Mouse (Mus musculus): ENCODE data around the gene Pde4d. TPM values are rescaled to one million over a fixed set of nuclear protein-coding genes. Genes with fewer than 3 reads are reported as not detected.

Gene Pde4d
- total and polyA plus RNA-seq, 3 experiments, result 18.5 to 18.8 TPM; not detected in 1

GRCm38 (mm10) chr13:109807446-109807845, 1357.7 kb downstream of the Pde4d start:
- peaks cover 19 to 21% of the 10 kb centered on the region in 2 experiments for H3K4me1 ChIP-seq (ENCODE audit: control insufficient read depth in 1 of 2, insufficient read depth in 2 of 2, low read length in 2 of 2)
- TF ChIP-seq MYB (IDR thresholded peaks at IDR 0.05; ENCODE audit: low read depth, low read length) (no peak), GABPA (IDR thresholded peaks at IDR 0.05; ENCODE audit: low read depth, low read length) (no peak), UBTF (IDR thresholded peaks at IDR 0.05; ENCODE audit: borderline replicate concordance, insufficient read depth, low read depth, low read length) (no peak)
- peaks cover 6 to 36% of the 10 kb centered on the region in 2 experiments for H3K36me3 ChIP-seq (ENCODE audit: control insufficient read depth in 1 of 2, insufficient read depth in 2 of 2, low read length in 2 of 2)
- no peaks in the 10 kb centered on the region for H3K27me3 ChIP-seq (ENCODE audit: control insufficient read depth in 1 of 2, insufficient read depth in 2 of 2, low read length in 2 of 2)
- no peak overlapping the region for H3K27ac ChIP-seq (ENCODE audit: control insufficient read depth, low read depth, low read length)
- no peaks in the 10 kb centered on the region for H3K9me3 ChIP-seq (replicated peaks; ENCODE audit: insufficient read depth, low read length)
- H3K79me2 ChIP-seq (ENCODE audit: control insufficient read depth, insufficient read depth, low read length, poor library complexity), result peaks cover 4% of the 10 kb centered on the region; the same call in 1 of the 2 replicates
- H3K9ac ChIP-seq (ENCODE audit: control insufficient read depth, low read depth, low read length, poor library complexity, severe bottlenecking), result no peak overlapping the region
- H3K4me3 ChIP-seq (ENCODE audit: control insufficient read depth in 1 of 2, insufficient read depth in 1 of 2, low read depth in 2 of 2, low read length in 2 of 2), result no peak overlapping the region
- DNase-seq (ENCODE audit: low read depth, low spot score), result no peak

GRCm38 (mm10) chr13:109808039-109808438, 1358.3 kb downstream of the Pde4d start:
- peaks cover 19 to 25% of the 10 kb centered on the region in 2 experiments for H3K4me1 ChIP-seq (ENCODE audit: control insufficient read depth in 1 of 2, insufficient read depth in 2 of 2, low read length in 2 of 2)
- peak; percentile 11 for DNase-seq (ENCODE audit: low read depth, low spot score)
- H3K79me2 ChIP-seq (ENCODE audit: control insufficient read depth, insufficient read depth, low read length, poor library complexity), result peaks cover 4% of the 10 kb centered on the region; the same call in 1 of the 2 replicates
- no peak overlapping the region for H3K9ac ChIP-seq (ENCODE audit: control insufficient read depth, low read depth, low read length, poor library complexity, severe bottlenecking)
- H3K36me3 ChIP-seq (ENCODE audit: control insufficient read depth in 1 of 2, insufficient read depth in 2 of 2, low read length in 2 of 2), result peaks cover 4 to 36% of the 10 kb centered on the region in 2 experiments
- H3K27me3 ChIP-seq (ENCODE audit: control insufficient read depth in 1 of 2, insufficient read depth in 2 of 2, low read length in 2 of 2), result no peaks in the 10 kb centered on the region
- TF ChIP-seq MAX (IDR thresholded peaks at IDR 0.05; ENCODE audit: low read length), result no peak
- TF ChIP-seq CTCF (IDR thresholded peaks at IDR 0.05 in 2 of 3, conservative IDR thresholded peaks at IDR 0.05 in 1 of 3; ENCODE audit: control insufficient read depth in 1 of 3, insufficient read depth in 1 of 3, low read depth in 2 of 3, low read length in 3 of 3, poor library complexity in 1 of 3, severe bottlenecking in 1 of 3), result no peak
- H3K27ac ChIP-seq (ENCODE audit: control insufficient read depth, low read depth, low read length), result no peak overlapping the region
- no peak overlapping the region for H3K4me3 ChIP-seq (ENCODE audit: control insufficient read depth in 1 of 2, insufficient read depth in 1 of 2, low read depth in 2 of 2, low read length in 2 of 2)
- no peaks in the 10 kb centered on the region for H3K9me3 ChIP-seq (replicated peaks; ENCODE audit: insufficient read depth, low read length)

GRCm38 (mm10) chr13:109808946-109809345, 1359.2 kb downstream of the Pde4d start:
- Histone ChIP-seq H3K27me3 (ENCODE audit: control insufficient read depth in 1 of 2, insufficient read depth in 2 of 2, low read length in 2 of 2) (no peaks in the 10 kb centered on the region), H3K4me3 (ENCODE audit: control insufficient read depth in 1 of 2, insufficient read depth in 1 of 2, low read depth in 2 of 2, low read length in 2 of 2) (no peak overlapping the region), H3K9me3 (replicated peaks; ENCODE audit: insufficient read depth, low read length) (no peaks in the 10 kb centered on the region), H3K4me1 (ENCODE audit: control insufficient read depth in 1 of 2, insufficient read depth in 2 of 2, low read length in 2 of 2) (peaks cover 19 to 25% of the 10 kb centered on the region in 2 experiments), H3K9ac (ENCODE audit: control insufficient read depth, low read depth, low read length, poor library complexity, severe bottlenecking) (no peak overlapping the region), H3K79me2 (ENCODE audit: control insufficient read depth, insufficient read depth, low read length, poor library complexity) (peaks cover 4% of the 10 kb centered on the region; the same call in 1 of the 2 replicates), H3K36me3 (ENCODE audit: control insufficient read depth in 1 of 2, insufficient read depth in 2 of 2, low read length in 2 of 2) (peaks cover 5 to 36% of the 10 kb centered on the region in 2 experiments), H3K27ac (ENCODE audit: control insufficient read depth, low read depth, low read length) (no peak overlapping the region)
- no peak for DNase-seq (ENCODE audit: low read depth, low spot score)
- TF ChIP-seq MAFK (IDR thresholded peaks at IDR 0.05; ENCODE audit: borderline replicate concordance, low read depth, low read length), result no peak
- TF ChIP-seq CHD1 (IDR thresholded peaks at IDR 0.05; ENCODE audit: low read depth, low read length), result no peak
- no peak for TF ChIP-seq ELF1 (IDR thresholded peaks at IDR 0.05; ENCODE audit: low read depth, low read length)
- TF ChIP-seq NELFE (IDR thresholded peaks at IDR 0.05; ENCODE audit: low read depth, low read length), result no peak
- TF ChIP-seq MAX (IDR thresholded peaks at IDR 0.05; ENCODE audit: low read length), result no peak
- TF ChIP-seq CHD2 (IDR thresholded peaks at IDR 0.05; ENCODE audit: low read length), result no peak
- TF ChIP-seq MAZ (IDR thresholded peaks at IDR 0.05; ENCODE audit: low read depth, low read length), result no peak
- TF ChIP-seq EP300 (IDR thresholded peaks at IDR 0.05; ENCODE audit: low read depth in 1 of 2, low read length in 2 of 2), result no peak
- TF ChIP-seq GABPA (IDR thresholded peaks at IDR 0.05; ENCODE audit: low read depth, low read length), result no peak
- no peak for TF ChIP-seq MYC (IDR thresholded peaks at IDR 0.05; ENCODE audit: low read depth, low read length)
- TF ChIP-seq ZMIZ1 (IDR thresholded peaks at IDR 0.05; ENCODE audit: low read depth, low read length), result no peak
- TF ChIP-seq TAL1 (IDR thresholded peaks at IDR 0.05; ENCODE audit: low read length), result no peak
- TF ChIP-seq NRF1 (IDR thresholded peaks at IDR 0.05; ENCODE audit: insufficient read depth, low read depth, low read length, poor library complexity, severe bottlenecking), result no peak
- no peak for TF ChIP-seq MXI1 (IDR thresholded peaks at IDR 0.05; ENCODE audit: low read depth, low read length)
- no peak for TF ChIP-seq USF2 (IDR thresholded peaks at IDR 0.05; ENCODE audit: borderline replicate concordance in 1 of 2, insufficient read depth in 1 of 2, low read depth in 1 of 2, low read length in 2 of 2)
- no peak for TF ChIP-seq ZKSCAN1 (IDR thresholded peaks at IDR 0.05; ENCODE audit: low read depth, low read length)
- no peak for TF ChIP-seq ETS1 (IDR thresholded peaks at IDR 0.05; ENCODE audit: low read depth, low read length)
- TF ChIP-seq UBTF (IDR thresholded peaks at IDR 0.05; ENCODE audit: borderline replicate concordance, insufficient read depth, low read depth, low read length), result no peak
- TF ChIP-seq MYB (IDR thresholded peaks at IDR 0.05; ENCODE audit: low read depth, low read length), result no peak

Measured in MEL (cell line).